Mouse (Mus musculus): Measurements from ENCODE around the gene Ccdc186.
"Not testable (repeated sequence)": the region's sequence is repeated elsewhere in the genome, so short reads cannot be mapped to it uniquely, and the experiment has no call there.

The Ccdc186 gene

GRCm38 (mm10) chr19:56756412-56756811 lies 65.6 kb downstream of the Ccdc186 start:
- no peak for DNase-seq (ENCODE audit: low spot score)

GRCm38 (mm10) chr19:56754456-56754855 lies 67.5 kb downstream of the Ccdc186 start:
- not testable (repeated sequence) for DNase-seq (ENCODE audit: low spot score)

GRCm38 (mm10) chr19:56750709-56751108 lies 71.3 kb downstream of the Ccdc186 start:
- DNase-seq (ENCODE audit: low spot score), result no peak

- DNase-seq (ENCODE audit: low spot score), result no peak
Measured at GRCm38 (mm10) chr19:56749343-56749742, 72.6 kb downstream of the Ccdc186 start.

GRCm38 (mm10) chr19:56747878-56748277 lies 74.1 kb downstream of the Ccdc186 start:
- DNase-seq (ENCODE audit: low spot score), result no peak

GRCm38 (mm10) chr19:56746618-56747017 lies 75.4 kb downstream of the Ccdc186 start:
- no peak for DNase-seq (ENCODE audit: low spot score)

- no peak for DNase-seq (ENCODE audit: low spot score)
Measured at GRCm38 (mm10) chr19:56745528-56745927, 76.5 kb downstream of the Ccdc186 start.

GRCm38 (mm10) chr19:56745061-56745460 lies 76.9 kb downstream of the Ccdc186 start:
- DNase-seq (ENCODE audit: low spot score), result no peak
